Mouse (Mus musculus): ENCODE results near the gene Cit.

DNA sequence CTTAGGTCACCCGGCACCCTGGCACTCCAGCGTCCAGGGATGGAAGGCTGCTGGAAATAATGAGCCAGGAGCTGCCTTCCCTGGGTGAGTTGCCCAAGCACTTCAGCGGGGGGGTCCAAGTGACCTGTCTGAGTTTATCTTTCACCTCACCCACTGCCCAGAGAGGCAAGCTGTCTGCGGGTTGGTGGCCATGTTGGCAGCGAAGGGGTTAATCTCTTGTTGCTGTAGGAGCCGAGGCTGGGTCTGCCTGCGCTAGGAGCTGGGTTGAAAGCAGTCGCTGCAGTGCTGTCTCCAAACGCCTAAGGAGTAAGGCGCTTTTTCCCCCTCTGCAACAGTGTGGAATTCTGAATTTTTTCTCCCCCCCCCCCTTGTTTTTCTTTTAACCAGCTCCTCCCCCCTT is 63.2 kb downstream of the Cit start:
- TF ChIP-seq GATA1 (IDR thresholded peaks at IDR 0.05; ENCODE audit: borderline replicate concordance, low read length) (no peak), CTCF (IDR thresholded peaks at IDR 0.05; ENCODE audit: low read depth, low read length) (no peak), POLR2AphosphoS5 (IDR thresholded peaks at IDR 0.05; ENCODE audit: insufficient replicate concordance, low read depth, low read length) (no peak)

All from G1E (cell line).